Mouse (Mus musculus): ENCODE data around the gene Nop53. TPM values are rescaled to one million over a fixed set of nuclear protein-coding genes. Genes with fewer than 3 reads are reported as not detected.

Nop53 gene
- polyA plus RNA-seq, 1 experiment from 2014 or later, result 168 TPM

DNA sequence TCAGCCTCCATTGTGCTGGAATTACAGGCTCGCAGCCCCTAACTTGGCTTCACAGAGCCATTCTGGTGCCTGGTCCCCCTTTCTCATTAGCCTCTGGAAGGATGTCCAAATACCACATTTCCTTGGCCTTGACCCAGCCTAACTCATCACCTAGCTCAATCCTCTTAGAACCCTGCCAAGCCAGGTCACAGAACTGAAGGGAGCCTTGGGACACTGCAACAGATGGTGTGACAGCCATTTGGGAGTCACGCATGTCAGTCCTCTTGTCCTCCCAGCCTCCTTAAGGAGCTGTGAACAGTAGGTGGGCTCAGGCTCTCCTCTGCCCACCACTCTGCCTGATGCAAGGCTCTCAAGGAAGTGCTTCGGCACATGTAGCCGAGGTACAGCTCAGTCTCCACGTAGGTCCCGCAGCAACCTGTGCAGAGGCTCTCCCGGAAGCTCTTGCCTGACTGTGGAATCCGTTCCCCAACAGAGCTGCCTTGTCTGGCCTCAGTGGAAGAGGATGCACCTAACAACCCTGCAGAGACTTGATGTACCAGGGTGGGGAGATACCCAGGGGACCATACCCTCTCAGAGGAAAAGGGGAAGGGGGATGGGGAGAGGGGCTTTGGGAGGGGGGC, 37.8 kb downstream of the Nop53 start:
- no peaks in the 10 kb centered on the region for H3K36me3 ChIP-seq (ENCODE audit: control insufficient read depth, insufficient read depth, low read length)
- no peak overlapping the region for H3K9ac ChIP-seq (ENCODE audit: low read length)
- no peak overlapping the region for H3K4me2 ChIP-seq (ENCODE audit: low read depth, low read length)
- H3K9me3 ChIP-seq (replicated peaks; ENCODE audit: control insufficient read depth, low read length), result no peaks in the 10 kb centered on the region
- no peak overlapping the region for H3K27ac ChIP-seq (ENCODE audit: low read length)
- no peaks in the 10 kb centered on the region for H3K27me3 ChIP-seq (ENCODE audit: control insufficient read depth, insufficient read depth, low read length)
- H3K4me1 ChIP-seq (ENCODE audit: control insufficient read depth, insufficient read depth, low read length), result no peaks in the 10 kb centered on the region
- no peak overlapping the region for H3K4me3 ChIP-seq (replicated peaks; ENCODE audit: low read length)
- 73% methylated on average over 8 of the region's 8 CpGs for WGBS
- ATAC-seq (ENCODE audit: insufficient read depth, low FRiP score), result no peak

DNA sequence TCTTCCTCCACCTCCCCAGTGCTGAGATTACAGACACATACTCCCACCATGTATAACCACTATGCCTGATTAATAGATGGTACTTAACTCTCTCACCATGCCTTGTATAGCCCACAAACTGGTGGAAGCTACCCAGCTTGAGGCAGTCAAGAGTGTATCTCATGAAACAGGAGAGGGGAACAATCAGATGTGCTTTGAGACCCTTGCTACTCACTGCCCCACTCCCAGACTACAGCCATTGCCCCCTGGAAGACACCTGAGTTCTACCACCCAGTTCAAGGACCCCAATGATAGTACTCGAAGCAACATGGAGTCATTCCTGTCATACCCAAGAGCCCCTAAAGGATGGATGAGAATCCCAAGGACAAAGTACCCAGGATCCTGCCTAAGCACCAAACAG, 39.3 kb downstream of the Nop53 start:
- H3K4me1 ChIP-seq (ENCODE audit: control insufficient read depth, insufficient read depth, low read length), result no peaks in the 10 kb centered on the region
- no peak for ATAC-seq (ENCODE audit: insufficient read depth, low FRiP score)
- H3K4me2 ChIP-seq (ENCODE audit: low read depth, low read length), result no peak overlapping the region
- no peak overlapping the region for H3K4me3 ChIP-seq (replicated peaks; ENCODE audit: low read length)
- H3K27me3 ChIP-seq (ENCODE audit: control insufficient read depth, insufficient read depth, low read length), result no peaks in the 10 kb centered on the region
- no peaks in the 10 kb centered on the region for H3K36me3 ChIP-seq (ENCODE audit: control insufficient read depth, insufficient read depth, low read length)
- no peak overlapping the region for H3K27ac ChIP-seq (ENCODE audit: low read length)
- no peak overlapping the region for H3K9ac ChIP-seq (ENCODE audit: low read length)
- H3K9me3 ChIP-seq (replicated peaks; ENCODE audit: control insufficient read depth, low read length), result no peaks in the 10 kb centered on the region
- WGBS, result 79% methylated on average over 1 of the region's 1 CpGs

DNA sequence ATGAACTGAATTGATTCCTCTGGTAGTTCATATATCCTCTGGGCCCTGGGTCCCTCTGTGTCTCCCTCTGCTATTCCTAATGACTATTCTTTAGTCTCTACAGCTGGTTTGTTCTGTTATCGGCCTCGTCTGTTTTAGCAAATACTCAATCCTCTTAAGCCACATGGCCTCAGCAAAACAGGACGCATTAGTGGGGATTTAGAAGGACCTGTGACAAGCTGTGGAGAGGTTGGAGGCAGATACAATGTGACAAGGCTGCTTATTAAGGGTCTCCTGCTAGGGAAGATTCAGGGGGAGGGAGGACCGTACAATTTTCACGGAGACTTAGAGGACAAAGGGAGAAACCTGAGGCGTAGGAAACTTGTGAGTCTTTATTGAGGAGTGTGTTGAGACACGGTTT, 40.0 kb downstream of the Nop53 start:
- H3K4me1 ChIP-seq (ENCODE audit: control insufficient read depth, insufficient read depth, low read length), result no peaks in the 10 kb centered on the region
- no peak overlapping the region for H3K4me2 ChIP-seq (ENCODE audit: low read depth, low read length)
- ATAC-seq (ENCODE audit: insufficient read depth, low FRiP score), result no peak
- H3K27me3 ChIP-seq (ENCODE audit: control insufficient read depth, insufficient read depth, low read length), result no peaks in the 10 kb centered on the region
- no peak overlapping the region for H3K9ac ChIP-seq (ENCODE audit: low read length)
- no peak overlapping the region for H3K4me3 ChIP-seq (replicated peaks; ENCODE audit: low read length)
- no peak overlapping the region for H3K27ac ChIP-seq (ENCODE audit: low read length)
- H3K9me3 ChIP-seq (replicated peaks; ENCODE audit: control insufficient read depth, low read length), result no peaks in the 10 kb centered on the region
- 76% methylated on average over 7 of the region's 7 CpGs for WGBS
- H3K36me3 ChIP-seq (ENCODE audit: control insufficient read depth, insufficient read depth, low read length), result no peaks in the 10 kb centered on the region

DNA sequence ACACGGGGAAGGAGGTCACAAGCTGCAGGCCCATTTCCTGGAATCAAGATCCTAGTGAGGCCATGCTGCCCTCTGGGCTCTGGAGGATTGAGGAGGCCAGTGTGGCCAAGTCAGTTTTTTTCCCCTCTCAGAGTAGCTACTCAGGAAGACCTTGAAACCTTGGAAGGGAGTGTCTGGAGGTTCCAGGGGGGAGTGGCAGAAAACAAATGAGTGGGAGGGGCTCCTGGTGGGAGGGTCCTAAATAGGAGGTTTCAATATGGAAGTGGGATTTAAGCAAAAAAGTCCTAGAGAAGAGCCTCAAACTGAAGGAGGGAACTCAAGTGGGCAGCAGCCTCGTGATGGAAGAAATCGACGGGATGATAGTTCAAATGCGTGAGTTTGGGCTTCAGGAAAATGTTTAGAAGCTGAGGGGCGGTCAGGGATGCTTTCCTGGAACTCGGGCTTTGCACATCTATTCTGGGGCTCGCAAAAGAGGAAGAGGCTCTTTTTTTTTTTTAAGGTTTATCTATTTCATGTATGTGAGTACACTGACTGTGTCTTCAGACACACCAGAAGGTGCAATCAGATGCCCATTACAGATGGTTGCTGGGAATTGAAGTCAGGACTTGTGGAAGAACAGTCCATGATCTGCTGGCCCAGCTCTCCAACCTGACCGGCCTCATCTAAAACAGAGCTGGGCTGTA, 44.4 kb downstream of the Nop53 start:
- H3K27ac ChIP-seq (ENCODE audit: low read length), result no peak overlapping the region
- no peaks in the 10 kb centered on the region for H3K9me3 ChIP-seq (replicated peaks; ENCODE audit: control insufficient read depth, low read length)
- H3K4me2 ChIP-seq (ENCODE audit: low read depth, low read length), result no peak overlapping the region
- no peaks in the 10 kb centered on the region for H3K4me1 ChIP-seq (ENCODE audit: control insufficient read depth, insufficient read depth, low read length)
- no peaks in the 10 kb centered on the region for H3K27me3 ChIP-seq (ENCODE audit: control insufficient read depth, insufficient read depth, low read length)
- no peak for ATAC-seq (ENCODE audit: insufficient read depth, low FRiP score)
- H3K4me3 ChIP-seq (replicated peaks; ENCODE audit: low read length), result no peak overlapping the region
- H3K36me3 ChIP-seq (ENCODE audit: control insufficient read depth, insufficient read depth, low read length), result no peaks in the 10 kb centered on the region
- 76% methylated on average over 9 of the region's 9 CpGs for WGBS
- no peak overlapping the region for H3K9ac ChIP-seq (ENCODE audit: low read length)

DNA sequence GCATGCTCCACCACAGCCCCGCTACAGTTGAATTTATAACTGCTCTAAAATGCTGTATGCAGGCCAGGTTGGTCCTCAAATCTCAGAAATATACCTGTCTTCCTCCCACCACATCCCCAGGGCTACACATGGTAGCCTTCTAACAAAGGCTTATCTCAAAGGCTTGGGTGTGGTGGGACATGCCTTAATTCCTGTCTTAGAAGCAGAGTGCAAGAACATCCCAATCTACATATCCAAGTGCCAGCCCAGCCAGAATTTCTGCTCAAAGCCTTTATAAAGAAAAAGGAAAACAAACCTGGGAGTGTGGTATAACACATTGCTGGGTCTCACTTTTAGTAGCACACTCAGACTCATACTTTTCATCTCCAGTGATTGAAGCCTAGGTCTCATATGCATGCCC, 51.6 kb downstream of the Nop53 start:
- Histone ChIP-seq H3K36me3 (ENCODE audit: control insufficient read depth, insufficient read depth, low read length) (no peaks in the 10 kb centered on the region), H3K9ac (ENCODE audit: low read length) (no peak overlapping the region), H3K4me2 (ENCODE audit: low read depth, low read length) (no peak overlapping the region), H3K4me1 (ENCODE audit: control insufficient read depth, insufficient read depth, low read length) (no peaks in the 10 kb centered on the region), H3K27ac (ENCODE audit: low read length) (no peak overlapping the region), H3K27me3 (ENCODE audit: control insufficient read depth, insufficient read depth, low read length) (no peaks in the 10 kb centered on the region), H3K4me3 (replicated peaks; ENCODE audit: low read length) (no peak overlapping the region), H3K9me3 (replicated peaks; ENCODE audit: control insufficient read depth, low read length) (no peaks in the 10 kb centered on the region)
- WGBS, result 72% methylated on average over 1 of the region's 1 CpGs
- no peak for ATAC-seq (ENCODE audit: insufficient read depth, low FRiP score)

Other genes starting within 250 kb of the Nop53 start
- gene Obox5, start 195.9 kb downstream of the Nop53 start, polyA plus RNA-seq (2015; fragmentation: Nextera tagmentation; extraction: Ambion mirVana), result not detected in 2 replicates
- not detected in 2 replicates for gene Obox6, start 106.4 kb downstream of the Nop53 start, polyA plus RNA-seq (2015; fragmentation: Nextera tagmentation; extraction: Ambion mirVana)
- gene Crx, start 66.1 kb downstream of the Nop53 start, polyA plus RNA-seq (2015; fragmentation: Nextera tagmentation; extraction: Ambion mirVana), result not detected in 2 replicates
- gene Crxos, start 63.5 kb downstream of the Nop53 start, polyA plus RNA-seq (2015; fragmentation: Nextera tagmentation; extraction: Ambion mirVana), result not detected in 2 replicates
- 684 and 739 TPM in 2 replicates for gene Selenow, start 23.7 kb downstream of the Nop53 start, polyA plus RNA-seq (2015; fragmentation: Nextera tagmentation; extraction: Ambion mirVana)
- 65.8 and 76.3 TPM in 2 replicates for gene Ehd2, start 21.5 kb upstream of the Nop53 start, polyA plus RNA-seq (2015; fragmentation: Nextera tagmentation; extraction: Ambion mirVana)
- 3.9 and 4.5 TPM in 2 replicates for gene Bicra, start 101.8 kb upstream of the Nop53 start, polyA plus RNA-seq (2015; fragmentation: Nextera tagmentation; extraction: Ambion mirVana)
- gene Zfp541, start 115.7 kb upstream of the Nop53 start, polyA plus RNA-seq (2015; fragmentation: Nextera tagmentation; extraction: Ambion mirVana), result 0.05 and 0.10 TPM in 2 replicates
- 206 and 230 TPM in 2 replicates for gene Napa, start 152.4 kb upstream of the Nop53 start, polyA plus RNA-seq (2015; fragmentation: Nextera tagmentation; extraction: Ambion mirVana)
- 26.7 and 27.2 TPM in 2 replicates for gene Kptn, start 173.8 kb upstream of the Nop53 start, polyA plus RNA-seq (2015; fragmentation: Nextera tagmentation; extraction: Ambion mirVana)
- 0.25 TPM in 2 replicates for gene Slc8a2, start 183.8 kb upstream of the Nop53 start, polyA plus RNA-seq (2015; fragmentation: Nextera tagmentation; extraction: Ambion mirVana)
- gene Meis3, start 229.0 kb upstream of the Nop53 start, polyA plus RNA-seq (2015; fragmentation: Nextera tagmentation; extraction: Ambion mirVana), result 22.0 and 22.1 TPM in 2 replicates

All from stomach, embryonic 16.5 days (tissue).